Mouse (Mus musculus) kidney, adult 10 weeks (tissue): ENCODE data around the gene Gm20772. TPM values are rescaled to one million over a fixed set of nuclear protein-coding genes. Genes with fewer than 3 reads are reported as not detected.

Experiments used
- polyA plus RNA-seq: library from polyadenylated mRNA; stranded (reverse); fragments of 350-450 nt; fragmentation: Illumina TruSeq; extraction: RNeasy Lipid Tissue Mini Kit (QIAGEN cat#74804); gene quantifications from one replicate; pipeline ENCODE4 v1.2.3, GENCODE M21; 2014; ENCODE audit warnings: low read depth, low replicate concordance

Gene Gm20772
- not detected for polyA plus RNA-seq

GRCm38 (mm10) chrY:17874441-17874840 is at the start of gene Gm20772, which contains the start of gene Gm20831:
TSS of gene Gm20772 (plus strand) at chrY:17874741.
TSS of gene Gm20831 (plus strand) at chrY:17874741.

GRCm38 (mm10) chrY:17846166-17846565 is 28.4 kb upstream of the Gm20772 start, which contains the start of gene Gm21904:
TSS of gene Gm21904 (minus strand) at chrY:17846266.

Other genes with a start within 250 kb of the Gm20772 start
- not detected for gene Gm21904, start 28.5 kb upstream of the Gm20772 start, polyA plus RNA-seq
- gene Gm20831, start within 50 bp of the Gm20772 start, polyA plus RNA-seq: not detected
- not detected for gene Srsy, start 62.6 kb downstream of the Gm20772 start, polyA plus RNA-seq
- not detected for gene Gm21764, start 187.1 kb downstream of the Gm20772 start, polyA plus RNA-seq
- gene Ssty1, start 214.4 kb downstream of the Gm20772 start, polyA plus RNA-seq: not detected